Mouse (Mus musculus) neural tube, embryonic 14.5 days (tissue): ENCODE measurements around the gene 3110082I17Rik. TPM values are rescaled to one million over a fixed set of nuclear protein-coding genes. Genes with fewer than 3 reads are reported as not detected.

ENCODE experiments used
- ATAC-seq: fragments of 200-750 bp; cut with Nextera tagmentation; 2 replicates; pipeline ENCODE4 v1.8.0; 2017; ENCODE audit warnings: low read depth, mild to moderate bottlenecking, moderate TSS enrichment, moderate library complexity
- H3K27ac ChIP-seq: fragments of 300-500 bp; sonication (generic); 2 replicates; pipeline ENCODE4 v1.5.1; 2014; ENCODE audit warnings: low read depth, mild to moderate bottlenecking, control low read depth, low read length, moderate library complexity, mixed read lengths
- H3K27me3 ChIP-seq: fragments of 300-500 bp; sonication (generic); 2 replicates; pipeline ENCODE4 v1.6.1; 2014; ENCODE audit warnings: low read length; ENCODE audit not compliant: control insufficient read depth, insufficient read depth
- H3K36me3 ChIP-seq: fragments of 300-500 bp; sonication (generic); 2 replicates; pipeline ENCODE4 v1.6.1; 2014; ENCODE audit warnings: low read length, mixed read lengths; ENCODE audit not compliant: control insufficient read depth, insufficient read depth
- H3K4me1 ChIP-seq: fragments of 300-500 bp; sonication (generic); 2 replicates; pipeline ENCODE4 v1.6.1; 2014; ENCODE audit warnings: low read length; ENCODE audit not compliant: control insufficient read depth, insufficient read depth
- H3K4me2 ChIP-seq: fragments of 300-500 bp; sonication (generic); 2 replicates; pipeline ENCODE4 v1.6.1; 2014; ENCODE audit warnings: mild to moderate bottlenecking, low read depth, low read length, control low read depth
- H3K4me3 ChIP-seq: fragments of 300-500 bp; sonication (generic); 2 replicates; pipeline ENCODE4 v1.5.1; 2014; ENCODE audit warnings: low read depth, low read length, control low read depth, mixed read lengths
- H3K9ac ChIP-seq: fragments of 300-500 bp; sonication (generic); replicated peaks from 2 replicates; pipeline ENCODE4 v1.6.1; 2014; ENCODE audit warnings: low read depth, mild to moderate bottlenecking, control low read depth, low read length, mixed read lengths
- H3K9me3 ChIP-seq: fragments of 300-500 bp; sonication (generic); 2 replicates; pipeline ENCODE4 v1.6.1; 2016; ENCODE audit warnings: low read length; ENCODE audit not compliant: control insufficient read depth
- WGBS: fragments of 180-500 bp; shearing (Covaris S2); extraction: QIAGEN DNeasy Blood & Tissue Kit; methylation state at CpG from one replicate; pipeline ENCODE4 v1.1.7; 2014; 5-methylcytosine and 5-hydroxymethylcytosine counted together
- polyA plus RNA-seq: library from polyadenylated mRNA; unstranded; fragments of >200 nt; fragmentation: Nextera tagmentation; extraction: Ambion mirVana; gene quantifications from 2 replicates; pipeline ENCODE4 v1.2.1, GENCODE M21; 2014

3110082I17Rik gene
- polyA plus RNA-seq, 1 experiment from 2014 or later = 11.7 TPM

- Histone ChIP-seq H3K9me3 (no peaks in the 10 kb centered on the region), H3K4me1 (peaks cover 8% of the 10 kb centered on the region; the same call in 1 of the 2 replicates), H3K36me3 (no peaks in the 10 kb centered on the region), H3K4me2 (no peak overlapping the region), H3K9ac (no peak overlapping the region), H3K4me3 (no peak overlapping the region), H3K27ac (no peak overlapping the region), H3K27me3 (no peaks in the 10 kb centered on the region)
- WGBS = 88% methylated on average over 17 of the region's 18 CpGs
- no peak for ATAC-seq
Observed at GRCm38 (mm10) chr5:139381586-139382513, 78.5 kb downstream of the 3110082I17Rik start.

DNA sequence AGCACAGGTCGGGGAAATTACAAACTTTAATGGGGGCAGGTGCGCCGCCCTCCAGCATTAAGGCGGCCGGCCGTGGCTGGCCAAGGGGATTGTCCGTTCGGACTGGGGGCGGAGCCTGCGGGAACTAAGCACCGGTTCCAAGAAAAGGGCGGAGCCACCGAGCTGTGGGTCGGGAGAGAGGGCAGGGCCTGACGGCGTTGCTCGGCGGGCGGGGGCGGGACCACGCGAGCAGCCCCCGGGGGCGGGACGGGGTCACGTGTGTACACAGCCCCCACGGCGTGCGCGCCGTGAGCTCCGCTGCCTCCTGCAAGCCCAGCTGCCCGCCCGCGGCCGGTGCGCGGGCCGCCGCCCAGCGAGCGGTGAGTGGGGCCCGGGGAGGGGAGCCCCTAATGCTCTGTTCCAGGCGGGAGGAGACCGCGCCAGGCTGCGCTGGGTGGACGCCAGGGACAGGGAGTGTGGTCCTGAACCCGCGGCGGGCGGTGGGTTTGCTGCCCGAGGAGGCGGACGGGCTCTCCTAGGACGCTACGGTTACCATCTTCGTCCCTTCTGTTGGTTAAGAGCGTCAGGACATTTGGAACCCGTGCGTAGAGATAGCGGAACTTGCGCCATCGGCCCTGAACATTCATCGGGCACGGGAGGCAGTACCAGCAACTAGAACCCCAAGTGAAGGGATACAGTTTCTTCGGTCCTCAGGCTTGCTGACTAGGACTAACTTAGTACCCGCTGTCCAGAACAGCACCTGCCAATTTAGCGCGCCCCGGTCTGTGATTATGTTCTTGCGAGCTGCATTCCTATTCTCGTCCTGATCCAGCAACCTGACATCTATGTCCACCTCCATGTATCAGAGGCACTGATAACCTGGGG, 79.7 kb downstream of the 3110082I17Rik start:
- 2% methylated on average over 49 of the region's 73 CpGs for WGBS
- Histone ChIP-seq H3K27me3 (no peaks in the 10 kb centered on the region), H3K4me1 (peaks cover 8% of the 10 kb centered on the region; the same call in 1 of the 2 replicates), H3K4me3 (peak overlapping the region; percentile 55), H3K9me3 (no peaks in the 10 kb centered on the region), H3K9ac (peak overlapping the region; percentile 67), H3K36me3 (no peaks in the 10 kb centered on the region), H3K27ac (peak overlapping the region; percentile 25), H3K4me2 (peak overlapping the region; percentile 91)
- peak; percentile 68 for ATAC-seq

DNA sequence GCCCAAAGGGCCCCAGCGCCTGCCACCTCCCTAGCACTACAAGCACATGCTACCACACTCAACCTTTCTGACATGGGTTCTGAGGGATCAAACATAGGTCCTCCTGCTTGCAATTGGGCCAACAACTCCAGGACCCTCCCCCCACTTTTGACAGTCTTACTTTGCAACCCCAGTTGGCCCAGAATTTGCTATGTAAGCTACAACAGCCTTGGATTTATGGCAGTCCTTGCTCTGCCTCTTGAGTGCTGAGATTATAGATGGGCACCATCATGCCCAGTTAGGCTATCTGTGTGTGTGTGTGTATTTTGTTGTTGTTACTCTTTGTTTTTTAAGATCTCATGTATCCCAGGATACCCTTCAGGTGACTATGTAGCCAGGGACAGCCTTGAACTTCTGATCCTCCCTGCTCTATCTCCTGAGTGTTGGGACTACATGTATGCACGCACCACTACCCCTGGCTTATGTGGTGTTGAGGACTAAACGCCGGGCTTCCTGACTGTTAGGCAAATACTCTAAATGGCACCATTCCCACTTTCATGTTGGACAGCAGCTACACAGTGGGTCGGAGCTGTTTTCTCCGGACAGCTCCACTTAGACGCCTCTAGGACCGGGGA, 80.4 kb downstream of the 3110082I17Rik start:
- peak overlapping the region; percentile 67; the same call in 1 of the 2 replicates for H3K9ac ChIP-seq
- no peaks in the 10 kb centered on the region for H3K36me3 ChIP-seq
- H3K4me3 ChIP-seq = peak overlapping the region; percentile 55
- H3K27me3 ChIP-seq = no peaks in the 10 kb centered on the region
- no peaks in the 10 kb centered on the region for H3K9me3 ChIP-seq
- peak overlapping the region; percentile 91 for H3K4me2 ChIP-seq
- H3K27ac ChIP-seq = 0 out of 2 replicates have a peak overlapping the region, but pooled peaks have one; percentile 25
- 24% methylated on average over 8 of the region's 8 CpGs for WGBS
- peak; percentile 53; the same call in 1 of the 2 replicates for ATAC-seq
- peaks cover 8% of the 10 kb centered on the region; the same call in 1 of the 2 replicates for H3K4me1 ChIP-seq

DNA sequence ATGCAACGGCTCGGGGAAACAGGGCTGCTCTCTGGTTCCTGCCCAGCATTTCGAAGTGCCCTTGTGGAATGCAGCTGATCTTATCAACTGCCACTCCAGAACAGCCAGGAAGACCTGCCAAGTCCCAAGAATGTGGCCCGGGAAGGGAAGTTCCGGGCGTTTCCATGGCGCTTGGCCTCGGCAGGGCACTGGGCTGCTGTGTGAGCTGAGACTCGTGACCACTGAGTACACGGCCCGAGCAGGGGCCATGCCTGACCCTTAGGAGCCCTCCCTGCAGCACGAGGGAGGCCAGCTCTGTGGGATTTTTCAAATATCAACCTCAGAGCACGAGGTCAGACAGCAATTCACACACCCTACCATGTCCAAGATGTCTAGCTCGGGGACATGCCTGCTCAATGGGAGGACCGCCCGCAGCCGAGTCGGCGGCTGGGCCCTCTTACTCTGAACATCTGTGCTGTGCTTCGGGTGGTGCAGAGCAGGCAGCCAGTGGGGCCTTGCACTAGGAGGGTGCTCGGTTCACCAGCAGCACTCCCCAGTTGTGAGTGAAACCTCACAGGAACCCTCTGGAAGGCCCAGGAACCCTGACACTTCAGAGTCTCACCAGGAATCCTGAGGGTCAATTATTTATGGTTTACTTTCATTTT, 81.2 kb downstream of the 3110082I17Rik start:
- H3K4me2 ChIP-seq = no peak overlapping the region
- no peak overlapping the region for H3K4me3 ChIP-seq
- H3K27ac ChIP-seq = no peak overlapping the region; the same call in 1 of the 2 replicates
- no peak for ATAC-seq
- WGBS = 54% methylated on average over 21 of the region's 21 CpGs
- H3K4me1 ChIP-seq = peaks cover 8% of the 10 kb centered on the region; the same call in 1 of the 2 replicates
- H3K36me3 ChIP-seq = no peaks in the 10 kb centered on the region
- no peak overlapping the region for H3K9ac ChIP-seq
- H3K27me3 ChIP-seq = no peaks in the 10 kb centered on the region
- no peaks in the 10 kb centered on the region for H3K9me3 ChIP-seq

GRCm38 (mm10) chr5:139378271-139378556, 82.1 kb downstream of the 3110082I17Rik start:
- Histone ChIP-seq H3K4me3 (no peak overlapping the region), H3K4me2 (no peak overlapping the region), H3K27ac (no peak overlapping the region), H3K9me3 (no peaks in the 10 kb centered on the region), H3K9ac (no peak overlapping the region), H3K27me3 (no peaks in the 10 kb centered on the region), H3K36me3 (no peaks in the 10 kb centered on the region), H3K4me1 (peaks cover 8% of the 10 kb centered on the region; the same call in 1 of the 2 replicates)
- WGBS = 92% methylated on average over 7 of the region's 7 CpGs
- no peak for ATAC-seq

- Histone ChIP-seq H3K27ac (no peak within 1 kb of the TSS; the same call in 1 of the 2 replicates), H3K9me3 (no peaks in the 10 kb centered on the region), H3K36me3 (no peaks in the 10 kb centered on the region), H3K9ac (no peak within 1 kb of the TSS), H3K4me2 (no peak within 1 kb of the TSS), H3K4me3 (no peak within 1 kb of the TSS), H3K4me1 (peaks cover 10% of the 10 kb centered on the region; the same call in 1 of the 2 replicates), H3K27me3 (no peaks in the 10 kb centered on the region)
- no peak for ATAC-seq
- 82% methylated on average over 18 of the region's 18 CpGs for WGBS
Observed at GRCm38 (mm10) chr5:139377468-139378270, 82.7 kb downstream of the 3110082I17Rik start, which contains the start of gene Gpr146. TSS of gene Gpr146 (plus strand) at chr5:139377697.

DNA sequence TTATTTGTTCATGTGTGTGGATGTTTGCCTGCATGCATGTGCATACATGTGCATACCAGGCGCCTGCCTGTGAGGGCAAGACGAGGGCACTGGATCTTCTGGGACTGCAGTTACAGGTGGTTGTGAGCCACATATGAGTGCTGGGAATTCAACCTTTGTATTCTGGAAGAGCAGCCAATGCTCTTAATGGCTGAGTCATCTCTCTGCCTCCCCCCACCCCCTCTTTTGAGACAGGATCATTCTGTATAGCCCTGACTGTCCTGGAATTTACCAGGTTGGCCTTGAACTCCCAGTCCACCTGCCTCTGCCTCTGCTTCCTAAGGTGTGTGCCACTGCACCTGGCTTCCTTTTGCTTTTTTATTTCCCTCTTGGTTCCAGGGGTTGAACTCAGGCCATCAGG, 85.5 kb downstream of the 3110082I17Rik start:
- peaks cover 13% of the 10 kb centered on the region for H3K4me1 ChIP-seq
- no peak overlapping the region for H3K4me2 ChIP-seq
- no peak overlapping the region for H3K27ac ChIP-seq
- no peaks in the 10 kb centered on the region for H3K36me3 ChIP-seq
- H3K27me3 ChIP-seq = no peaks in the 10 kb centered on the region
- no peak for ATAC-seq
- H3K9me3 ChIP-seq = no peaks in the 10 kb centered on the region
- WGBS = 83% methylated on average over 2 of the region's 2 CpGs
- no peak overlapping the region for H3K4me3 ChIP-seq
- no peak overlapping the region for H3K9ac ChIP-seq
